Mouse (Mus musculus) hindbrain, postnatal 0 days (tissue): ENCODE data around the gene Sgpl1. TPM values are rescaled to one million over a fixed set of nuclear protein-coding genes. Genes with fewer than 3 reads are reported as not detected.
A peak's percentile ranks its signal among the peaks of the same experiment; 100 is the strongest.

Source experiments
- ATAC-seq: fragments of 200-750 bp; cut with Nextera tagmentation; 2 replicates; pipeline ENCODE4 v1.8.0; 2017; ENCODE audit warnings: mild to moderate bottlenecking, moderate TSS enrichment, moderate library complexity
- DNase-seq: peaks from one replicate; pipeline ENCODE4 v3.0.0-alpha.2; 2015; ENCODE audit warnings: low spot score
- H3K27ac ChIP-seq: fragments of 300-500 bp; sonication (generic); 2 replicates; pipeline ENCODE4 v1.5.1; 2014; ENCODE audit warnings: mild to moderate bottlenecking
- H3K27me3 ChIP-seq: fragments of 300-500 bp; sonication (generic); 2 replicates; pipeline ENCODE4 v1.6.1; 2014; ENCODE audit warnings: low read length, mixed read lengths; ENCODE audit not compliant: insufficient read depth
- H3K36me3 ChIP-seq: fragments of 300-500 bp; sonication (generic); 2 replicates; pipeline ENCODE4 v1.6.1; 2014; ENCODE audit warnings: low read length, mixed read lengths; ENCODE audit not compliant: insufficient read depth
- H3K4me1 ChIP-seq: fragments of 300-500 bp; sonication (generic); 2 replicates; pipeline ENCODE4 v1.6.1; 2014; ENCODE audit warnings: antibody characterized with exemption, low read length, mixed read lengths; ENCODE audit not compliant: insufficient read depth
- H3K4me2 ChIP-seq: fragments of 300-500 bp; sonication (generic); 2 replicates; pipeline ENCODE4 v1.6.1; 2014; ENCODE audit warnings: low read depth, mild to moderate bottlenecking, low read length, moderate library complexity, mixed read lengths
- H3K4me3 ChIP-seq: fragments of 300-500 bp; sonication (generic); 2 replicates; pipeline ENCODE4 v1.5.1; 2014; ENCODE audit warnings: low read length
- H3K9ac ChIP-seq: fragments of 300-500 bp; sonication (generic); replicated peaks from 2 replicates; pipeline ENCODE4 v1.6.1; 2014; ENCODE audit warnings: mild to moderate bottlenecking, low read length, moderate library complexity, mixed read lengths
- H3K9me3 ChIP-seq: fragments of 300-500 bp; sonication (generic); 2 replicates; pipeline ENCODE4 v1.6.1; 2016; ENCODE audit warnings: low read length, mixed read lengths
- CTCF ChIP-seq: IDR thresholded peaks from 2 replicates; pipeline ENCODE4 v1.5.1; 2016; ENCODE audit warnings: antibody characterized with exemption, control low read depth, low read depth
- WGBS: fragments of 180-500 bp; shearing (Covaris S2); extraction: QIAGEN DNeasy Blood & Tissue Kit; methylation state at CpG from one replicate; pipeline ENCODE4 v1.1.7; 2014; 5-methylcytosine and 5-hydroxymethylcytosine counted together
- polyA plus RNA-seq: library from polyadenylated mRNA; unstranded; fragments of >200 nt; fragmentation: Nextera tagmentation; extraction: Ambion mirVana; gene quantifications from 2 replicates; pipeline ENCODE4 v1.2.1, GENCODE M21; 2015
- total RNA-seq: library from RNA; depleted of rRNA; stranded (reverse); fragments of >200 nt; gene quantifications from 2 replicates; pipeline ENCODE4 v1.2.3, GENCODE M21; 2014; rRNA removed

The Sgpl1 gene
- 52.1 and 57.1 TPM in 2 replicates for total RNA-seq
- 36.1 and 36.8 TPM in 2 replicates for polyA plus RNA-seq

DNA sequence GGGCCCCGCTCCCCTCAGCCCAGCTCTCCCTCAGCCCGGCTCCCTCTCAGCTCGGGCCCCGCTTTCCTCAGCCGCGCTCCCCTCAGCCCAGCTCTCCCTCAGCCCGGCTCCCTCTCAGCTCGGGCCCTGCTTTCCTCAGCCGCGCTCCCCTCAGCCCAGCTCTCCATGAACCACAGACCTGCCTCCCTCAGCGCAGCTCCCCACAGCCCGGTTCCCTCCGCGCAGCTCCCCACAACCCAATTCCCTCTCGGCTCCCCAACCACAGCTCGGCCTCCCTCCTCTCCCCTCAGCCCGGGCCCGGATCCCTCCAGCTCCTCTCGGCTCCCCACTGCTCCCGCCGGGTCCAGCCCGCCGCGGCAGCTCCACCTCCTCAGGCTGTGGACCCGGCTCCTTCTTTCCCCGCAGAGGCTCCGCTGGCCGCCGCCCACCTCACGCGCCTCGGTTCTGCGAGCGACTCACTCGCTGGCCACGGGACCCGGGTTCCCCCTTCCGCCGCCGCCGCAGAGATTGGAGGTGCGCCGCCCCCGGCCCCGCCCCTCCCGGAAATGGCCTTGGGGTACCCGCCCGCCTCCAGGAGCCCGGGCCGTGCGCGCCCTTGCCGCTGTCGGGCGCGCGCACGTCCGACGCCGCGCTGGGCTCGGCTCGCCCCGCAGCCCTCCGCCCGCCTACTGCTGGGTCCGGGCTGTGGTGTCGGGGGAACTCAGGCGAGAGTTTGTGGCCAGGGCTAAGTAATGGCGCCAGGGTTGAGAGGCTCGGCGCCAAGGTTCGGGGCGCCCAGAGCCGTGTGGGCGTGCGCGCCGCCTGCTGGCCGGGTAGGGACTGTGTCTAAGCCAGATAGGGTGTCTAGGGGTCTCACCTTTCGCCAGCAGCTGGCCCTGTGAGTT lies at the start of gene Sgpl1:
Gene Sgpl1 (minus strand): TSS at position 547 of the 884 bp plus-strand sequence.
- Histone ChIP-seq H3K9me3 (no peaks in the 10 kb centered on the region), H3K4me1 (peaks cover 6% of the 10 kb centered on the region), H3K4me2 (peak within 1 kb of the TSS; percentile 86), H3K27me3 (no peaks in the 10 kb centered on the region), H3K9ac (peak within 1 kb of the TSS; percentile 71), H3K36me3 (no peaks in the 10 kb centered on the region), H3K27ac (peak within 1 kb of the TSS; percentile 86), H3K4me3 (peak within 1 kb of the TSS; percentile 74)
- peak; percentile 93 for ATAC-seq
- 1% methylated on average over 79 of the region's 82 CpGs for WGBS
- peak; percentile 97 for DNase-seq
- TF ChIP-seq CTCF, result peak; percentile 76

DNA sequence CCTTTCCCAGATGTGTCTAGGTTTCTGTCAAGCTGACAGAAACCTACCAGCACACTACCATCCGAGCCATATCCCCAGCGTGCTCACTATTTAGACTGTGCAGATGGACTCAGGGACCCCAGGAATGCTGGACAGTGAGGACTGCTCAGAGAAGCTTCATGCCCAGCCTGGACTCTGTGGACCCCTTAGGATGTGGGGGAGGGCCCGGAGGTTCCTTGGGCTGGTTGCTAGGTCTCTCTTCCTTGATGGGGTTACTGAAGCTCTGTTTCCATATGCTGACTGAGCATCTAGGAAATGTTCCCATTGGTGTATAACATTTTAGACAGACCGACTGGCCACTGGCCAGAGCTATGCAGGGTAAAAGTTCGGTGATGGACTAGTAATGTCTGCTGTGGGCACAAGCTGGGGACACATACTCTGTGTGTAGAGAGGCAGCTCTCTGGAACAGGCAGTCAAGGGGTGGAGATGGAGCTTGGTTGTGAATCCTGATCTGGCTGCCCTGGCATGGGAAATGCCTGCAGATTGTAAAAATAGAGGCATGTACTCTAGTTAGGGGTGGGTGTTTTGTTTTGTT lies 48.3 kb upstream of the Sgpl1 start:
- Histone ChIP-seq H3K36me3 (no peaks in the 10 kb centered on the region), H3K27ac (no peak overlapping the region), H3K9ac (no peak overlapping the region), H3K27me3 (no peaks in the 10 kb centered on the region), H3K4me3 (no peak overlapping the region), H3K4me1 (no peaks in the 10 kb centered on the region), H3K4me2 (no peak overlapping the region), H3K9me3 (no peaks in the 10 kb centered on the region)
- no peak for ATAC-seq
- DNase-seq, result no peak
- WGBS, result 85% methylated on average over 5 of the region's 5 CpGs
- no peak for TF ChIP-seq CTCF

DNA sequence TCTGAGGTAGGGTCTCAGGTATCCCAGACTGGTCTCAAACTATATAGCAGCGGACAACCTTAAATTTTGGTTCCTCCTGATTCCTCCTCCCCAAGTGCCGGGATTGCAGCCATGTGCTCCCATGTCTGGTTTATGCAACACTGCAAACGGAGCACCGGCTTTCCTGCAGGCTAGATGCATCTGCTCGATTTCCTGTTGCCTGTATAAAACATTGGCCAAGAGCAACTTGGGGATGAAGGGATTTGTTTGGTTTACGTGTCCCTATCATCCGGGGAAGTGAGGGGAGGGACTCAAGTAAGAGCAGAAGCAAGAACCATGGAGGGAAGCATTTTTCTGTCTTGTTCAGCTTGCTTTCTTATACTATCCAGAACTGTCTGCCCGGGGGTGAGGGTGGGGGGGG lies 47.7 kb upstream of the Sgpl1 start:
- Histone ChIP-seq H3K27ac (no peak overlapping the region), H3K4me1 (no peaks in the 10 kb centered on the region), H3K9ac (no peak overlapping the region), H3K9me3 (no peaks in the 10 kb centered on the region), H3K4me3 (no peak overlapping the region), H3K4me2 (no peak overlapping the region), H3K27me3 (no peaks in the 10 kb centered on the region), H3K36me3 (no peaks in the 10 kb centered on the region)
- ATAC-seq, result no peak
- 89% methylated on average over 8 of the region's 8 CpGs for WGBS
- no peak for TF ChIP-seq CTCF
- DNase-seq, result no peak

DNA sequence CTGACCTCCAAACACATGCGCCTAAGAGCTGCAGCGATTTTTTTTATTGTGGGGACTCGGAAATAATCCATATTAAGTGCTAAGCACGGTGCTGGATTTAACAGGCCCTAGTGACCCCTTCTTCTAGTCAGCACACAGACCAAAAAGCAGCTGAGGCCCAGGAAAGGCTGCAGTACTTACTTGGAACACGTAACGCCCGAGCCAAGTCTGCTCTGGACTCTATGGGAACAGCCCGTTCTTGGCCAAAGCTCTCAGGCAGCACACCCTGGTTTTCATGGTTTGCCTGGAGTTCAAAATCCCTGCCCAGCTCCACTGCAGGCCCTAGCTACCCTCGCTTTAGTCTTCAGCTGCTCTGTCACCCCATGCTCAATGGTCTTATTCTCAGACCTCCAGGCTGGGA lies 47.1 kb upstream of the Sgpl1 start:
- ATAC-seq, result no peak
- Histone ChIP-seq H3K9ac (no peak overlapping the region), H3K4me1 (no peaks in the 10 kb centered on the region), H3K36me3 (no peaks in the 10 kb centered on the region), H3K27me3 (no peaks in the 10 kb centered on the region), H3K4me2 (no peak overlapping the region), H3K9me3 (no peaks in the 10 kb centered on the region), H3K27ac (no peak overlapping the region), H3K4me3 (no peak overlapping the region)
- TF ChIP-seq CTCF, result no peak
- 73% methylated on average over 9 of the region's 9 CpGs for WGBS
- no peak for DNase-seq

DNA sequence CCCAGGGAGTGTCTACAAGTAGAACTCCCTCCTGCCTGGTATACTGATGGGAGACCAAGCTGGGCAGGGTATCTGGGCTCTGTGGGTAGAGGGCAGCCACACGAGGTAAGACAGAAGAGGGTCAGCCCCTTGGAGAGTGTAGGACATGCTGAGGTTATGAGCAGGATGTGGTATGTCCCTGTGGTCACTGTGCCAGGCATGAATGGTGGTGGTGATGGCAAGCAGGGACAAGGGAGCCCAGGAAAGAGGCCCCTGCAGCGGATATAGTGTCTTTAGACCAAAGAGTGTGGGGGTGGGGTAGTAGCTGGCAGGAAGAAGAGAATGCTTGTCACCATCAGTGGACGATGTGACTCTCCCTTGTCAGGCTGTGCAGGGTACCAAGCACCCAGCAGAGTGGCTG lies 40.5 kb upstream of the Sgpl1 start:
- Histone ChIP-seq H3K4me3 (no peak overlapping the region), H3K9me3 (no peaks in the 10 kb centered on the region), H3K27ac (no peak overlapping the region), H3K27me3 (no peaks in the 10 kb centered on the region), H3K4me2 (no peak overlapping the region), H3K36me3 (no peaks in the 10 kb centered on the region), H3K9ac (no peak overlapping the region), H3K4me1 (no peaks in the 10 kb centered on the region)
- ATAC-seq (no peak), DNase-seq (no peak)
- 61% methylated on average over 3 of the region's 3 CpGs for WGBS
- no peak for TF ChIP-seq CTCF

DNA sequence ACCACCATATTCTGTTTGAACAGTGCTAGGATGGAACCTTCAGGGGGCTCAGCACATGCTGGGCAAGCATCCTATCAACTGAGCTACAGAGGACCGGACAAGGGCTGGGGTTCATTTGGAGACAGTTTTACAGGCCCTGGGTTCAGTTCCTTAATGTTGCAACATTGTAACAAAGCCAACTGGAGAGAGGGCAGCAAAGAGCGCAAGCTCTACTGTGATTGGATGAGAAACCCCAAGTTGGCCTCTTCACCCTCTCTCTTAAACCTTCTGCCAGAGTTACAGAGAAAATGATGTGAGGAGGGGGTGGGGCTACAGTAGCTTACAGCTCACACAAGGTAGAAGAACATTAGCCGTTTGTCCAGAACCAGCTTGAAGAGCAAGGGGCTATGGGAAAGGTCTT lies 39.5 kb upstream of the Sgpl1 start:
- Histone ChIP-seq H3K27me3 (no peaks in the 10 kb centered on the region), H3K36me3 (no peaks in the 10 kb centered on the region), H3K4me1 (no peaks in the 10 kb centered on the region), H3K27ac (no peak overlapping the region), H3K4me2 (no peak overlapping the region), H3K9ac (no peak overlapping the region), H3K4me3 (no peak overlapping the region), H3K9me3 (no peaks in the 10 kb centered on the region)
- TF ChIP-seq CTCF, result no peak
- 80% methylated on average over 3 of the region's 3 CpGs for WGBS
- DNase-seq, result no peak
- no peak for ATAC-seq

DNA sequence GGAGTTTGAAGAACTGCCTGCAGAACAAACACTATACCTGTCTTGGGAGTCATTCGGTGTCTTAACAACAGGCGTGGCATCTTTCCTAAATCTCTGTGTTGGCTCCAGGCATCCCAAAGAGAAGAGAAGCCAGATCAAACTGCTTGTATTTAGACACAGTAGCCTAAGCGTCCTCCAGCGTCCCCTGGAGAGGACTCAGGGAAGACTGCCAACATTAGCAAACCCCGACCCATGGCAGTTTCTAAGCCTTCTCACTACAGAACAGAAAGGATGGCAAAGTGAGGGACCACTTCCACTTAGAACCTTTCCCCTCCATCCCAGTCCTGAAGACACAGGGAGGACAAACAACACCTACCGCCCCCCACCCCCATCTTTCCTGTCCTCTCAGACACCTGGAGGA lies 32.4 kb upstream of the Sgpl1 start:
- DNase-seq (peak; percentile 30), ATAC-seq (no peak)
- H3K4me2 ChIP-seq, result no peak overlapping the region
- H3K36me3 ChIP-seq, result no peaks in the 10 kb centered on the region
- no peak for TF ChIP-seq CTCF
- H3K27me3 ChIP-seq, result no peaks in the 10 kb centered on the region
- no peak overlapping the region for H3K4me3 ChIP-seq
- 64% methylated on average over 6 of the region's 6 CpGs for WGBS
- H3K9me3 ChIP-seq, result no peaks in the 10 kb centered on the region
- H3K4me1 ChIP-seq, result no peaks in the 10 kb centered on the region
- H3K27ac ChIP-seq, result no peak overlapping the region
- no peak overlapping the region for H3K9ac ChIP-seq
